Mouse (Mus musculus) embryonic facial prominence, embryonic 12.5 days (tissue): ENCODE results near the gene Gstm4. TPM values are rescaled to one million over a fixed set of nuclear protein-coding genes. Genes with fewer than 3 reads are reported as not detected.
"Not testable (repeated sequence)": the region's sequence is repeated elsewhere in the genome, so short reads cannot be mapped to it uniquely, and the experiment has no call there.

ENCODE experiments used
- ATAC-seq: fragments of 200-750 bp; cut with Nextera tagmentation; 2 replicates; pipeline ENCODE4 v1.8.0; 2017; ENCODE audit not compliant: insufficient number of reproducible peaks, insufficient read depth, low FRiP score, low TSS enrichment
- H3K27ac ChIP-seq: fragments of 300-500 bp; sonication (generic); 2 replicates; pipeline ENCODE4 v1.5.1; 2016; ENCODE audit warnings: mild to moderate bottlenecking
- H3K27me3 ChIP-seq: fragments of 300-500 bp; sonication (generic); 2 replicates; pipeline ENCODE4 v1.6.1; 2016; ENCODE audit warnings: mild to moderate bottlenecking, moderate library complexity
- H3K36me3 ChIP-seq: fragments of 300-500 bp; sonication (generic); 2 replicates; pipeline ENCODE4 v1.6.1; 2016; ENCODE audit warnings: mild to moderate bottlenecking
- H3K4me1 ChIP-seq: fragments of 300-500 bp; sonication (generic); 2 replicates; pipeline ENCODE4 v1.6.1; 2016
- H3K4me2 ChIP-seq: fragments of 300-500 bp; sonication (generic); replicated peaks from 2 replicates; pipeline ENCODE4 v1.6.1; 2016; ENCODE audit warnings: mild to moderate bottlenecking, moderate library complexity
- H3K4me3 ChIP-seq: fragments of 300-500 bp; sonication (generic); 2 replicates; pipeline ENCODE4 v1.5.1; 2016; ENCODE audit warnings: mild to moderate bottlenecking
- H3K9ac ChIP-seq: fragments of 300-500 bp; sonication (generic); 2 replicates; pipeline ENCODE4 v1.6.1; 2016; ENCODE audit warnings: mild to moderate bottlenecking, moderate library complexity
- H3K9me3 ChIP-seq: fragments of 300-500 bp; sonication (generic); 2 replicates; pipeline ENCODE4 v1.6.1; 2016; ENCODE audit warnings: mild to moderate bottlenecking, moderate library complexity
- WGBS: fragments of 180-500 bp; shearing (Covaris S2); methylation state at CpG from one replicate; pipeline ENCODE4 v1.1.7; 2016; 5-methylcytosine and 5-hydroxymethylcytosine counted together
- polyA plus RNA-seq: library from polyadenylated mRNA; unstranded; fragments of >200 nt; fragmentation: Nextera tagmentation; extraction: Ambion mirVana; gene quantifications from 2 replicates; pipeline ENCODE4 v1.2.1, GENCODE M21; 2016

Gene Gstm4
- polyA plus RNA-seq, 1 experiment from 2014 or later: 14.4 TPM

GRCm38 (mm10) chr3:108026049-108026448, 18.6 kb downstream of the Gstm4 start:
- no peak overlapping the region for H3K9ac ChIP-seq
- no peak overlapping the region for H3K4me2 ChIP-seq
- no peak overlapping the region for H3K27ac ChIP-seq
- H3K4me3 ChIP-seq: no peak overlapping the region
- 74% methylated on average over 5 of the region's 5 CpGs for WGBS
- ATAC-seq: no peak
- no peaks in the 10 kb centered on the region for H3K36me3 ChIP-seq
- no peaks in the 10 kb centered on the region for H3K4me1 ChIP-seq
- H3K27me3 ChIP-seq: no peaks in the 10 kb centered on the region
- H3K9me3 ChIP-seq: no peaks in the 10 kb centered on the region

- no peaks in the 10 kb centered on the region for H3K36me3 ChIP-seq
- WGBS: 81% methylated on average over 4 of the region's 4 CpGs
- ATAC-seq: no peak
- H3K4me3 ChIP-seq: no peak overlapping the region
- H3K27ac ChIP-seq: no peak overlapping the region
- H3K9ac ChIP-seq: no peak overlapping the region
- H3K4me2 ChIP-seq: no peak overlapping the region
- H3K4me1 ChIP-seq: no peaks in the 10 kb centered on the region
- H3K27me3 ChIP-seq: no peaks in the 10 kb centered on the region
- no peaks in the 10 kb centered on the region for H3K9me3 ChIP-seq
Measured at GRCm38 (mm10) chr3:108025318-108025717, 19.4 kb downstream of the Gstm4 start.

GRCm38 (mm10) chr3:108022650-108023049, 22.0 kb downstream of the Gstm4 start:
- Histone ChIP-seq H3K27me3 (no peaks in the 10 kb centered on the region), H3K9ac (no peak overlapping the region), H3K9me3 (no peaks in the 10 kb centered on the region), H3K27ac (no peak overlapping the region), H3K4me2 (no peak overlapping the region), H3K36me3 (no peaks in the 10 kb centered on the region), H3K4me1 (peaks cover 5% of the 10 kb centered on the region), H3K4me3 (no peak overlapping the region)
- no peak for ATAC-seq
- WGBS: 72% methylated on average over 6 of the region's 6 CpGs

- H3K4me3 ChIP-seq, H3K4me2 ChIP-seq, H3K27me3 ChIP-seq, ATAC-seq, H3K27ac ChIP-seq, H3K36me3 ChIP-seq, H3K9ac ChIP-seq, H3K9me3 ChIP-seq: not testable (repeated sequence)
- WGBS: 82% methylated on average over 11 of the region's 11 CpGs
- H3K4me1 ChIP-seq: peaks cover 14% of the 10 kb centered on the region
Measured at GRCm38 (mm10) chr3:108020351-108021022, 24.2 kb downstream of the Gstm4 start.

GRCm38 (mm10) chr3:108019226-108019625, 25.5 kb downstream of the Gstm4 start:
- H3K27me3 ChIP-seq, H3K36me3 ChIP-seq, H3K9ac ChIP-seq, ATAC-seq, H3K4me3 ChIP-seq, H3K9me3 ChIP-seq, H3K4me2 ChIP-seq, H3K27ac ChIP-seq: not testable (repeated sequence)
- 79% methylated on average over 3 of the region's 3 CpGs for WGBS
- H3K4me1 ChIP-seq: peaks cover 14% of the 10 kb centered on the region

GRCm38 (mm10) chr3:108018190-108018820, 26.4 kb downstream of the Gstm4 start:
- Histone ChIP-seq H3K9me3 (no peaks in the 10 kb centered on the region), H3K4me3 (peak overlapping the region; percentile 44), H3K36me3 (no peaks in the 10 kb centered on the region), H3K4me1 (peaks cover 14% of the 10 kb centered on the region), H3K27me3 (no peaks in the 10 kb centered on the region), H3K9ac (no peak overlapping the region), H3K4me2 (peak overlapping the region; percentile 72), H3K27ac (peak overlapping the region; percentile 48)
- ATAC-seq: no peak
- 28% methylated on average over 14 of the region's 14 CpGs for WGBS

GRCm38 (mm10) chr3:108017473-108018189, 27.1 kb downstream of the Gstm4 start, which contains the start of gene Gstm1:
Gene Gstm1, minus strand, starts transcription at chr3:108017973.
- H3K9me3 ChIP-seq: no peaks in the 10 kb centered on the region

GRCm38 (mm10) chr3:108016468-108016867, 28.2 kb downstream of the Gstm4 start:
- WGBS: 85% methylated on average over 5 of the region's 5 CpGs
- H3K9ac ChIP-seq, H3K27ac ChIP-seq, H3K9me3 ChIP-seq, ATAC-seq, H3K27me3 ChIP-seq, H3K4me3 ChIP-seq, H3K36me3 ChIP-seq: not testable (repeated sequence)
- Histone ChIP-seq H3K4me1 (peaks cover 14% of the 10 kb centered on the region), H3K4me2 (peak overlapping the region; percentile 72)

More at GRCm38 (mm10) chr3:108017473-108018189, 27.1 kb downstream of the Gstm4 start, which contains the start of gene Gstm1:
- H3K27ac ChIP-seq: peak within 1 kb of the TSS; percentile 89
- H3K4me1 ChIP-seq: peaks cover 14% of the 10 kb centered on the region
- peak within 1 kb of the TSS; percentile 30; the same call in 1 of the 2 replicates for H3K9ac ChIP-seq
- no peaks in the 10 kb centered on the region for H3K36me3 ChIP-seq
- H3K27me3 ChIP-seq: no peaks in the 10 kb centered on the region
- whole genome bisulfite sequencing: 0% methylated on average over 31 of the region's 31 CpGs
- peak; percentile 99 for ATAC-seq
- H3K4me2 ChIP-seq: peak within 1 kb of the TSS; percentile 72
- H3K4me3 ChIP-seq: peak within 1 kb of the TSS; percentile 44

- no peak overlapping the region for H3K4me2 ChIP-seq
- no peak for ATAC-seq
- no peaks in the 10 kb centered on the region for H3K27me3 ChIP-seq
- no peak overlapping the region for H3K9ac ChIP-seq
- WGBS: 90% methylated on average over 2 of the region's 2 CpGs
- no peaks in the 10 kb centered on the region for H3K9me3 ChIP-seq
- H3K4me3 ChIP-seq: no peak overlapping the region
- no peak overlapping the region for H3K27ac ChIP-seq
- H3K4me1 ChIP-seq: peaks cover 14% of the 10 kb centered on the region
- H3K36me3 ChIP-seq: no peaks in the 10 kb centered on the region
Measured at GRCm38 (mm10) chr3:108014974-108015346, 29.7 kb downstream of the Gstm4 start.

- H3K4me3 ChIP-seq: no peak overlapping the region
- no peak overlapping the region for H3K4me2 ChIP-seq
- no peaks in the 10 kb centered on the region for H3K36me3 ChIP-seq
- H3K4me1 ChIP-seq: peaks cover 14% of the 10 kb centered on the region
- 77% methylated on average over 8 of the region's 8 CpGs for WGBS
- no peaks in the 10 kb centered on the region for H3K27me3 ChIP-seq
- no peaks in the 10 kb centered on the region for H3K9me3 ChIP-seq
- H3K27ac ChIP-seq: no peak overlapping the region
- no peak for ATAC-seq
- no peak overlapping the region for H3K9ac ChIP-seq
Measured at GRCm38 (mm10) chr3:108014098-108014973, 30.4 kb downstream of the Gstm4 start.

- Histone ChIP-seq H3K27ac (no peak overlapping the region), H3K36me3 (no peaks in the 10 kb centered on the region), H3K9ac (no peak overlapping the region), H3K4me3 (no peak overlapping the region), H3K9me3 (no peaks in the 10 kb centered on the region), H3K27me3 (no peaks in the 10 kb centered on the region), H3K4me1 (peaks cover 11% of the 10 kb centered on the region), H3K4me2 (no peak overlapping the region)
- 86% methylated on average over 4 of the region's 4 CpGs for WGBS
- ATAC-seq: no peak
Measured at GRCm38 (mm10) chr3:108013331-108013871, 31.3 kb downstream of the Gstm4 start.
